Mouse (Mus musculus) left cerebral cortex, adult 11 months (tissue): ENCODE measurements around the gene Dab2.

Experiments used
- DNase-seq: peaks from one replicate; pipeline ENCODE4 v3.0.0; 2022; ENCODE audit warnings: low spot score

The Dab2 gene

GRCm38 (mm10) chr15:6468845-6469244 lies 169.3 kb downstream of the Dab2 start:
- DNase-seq = no peak

DNA sequence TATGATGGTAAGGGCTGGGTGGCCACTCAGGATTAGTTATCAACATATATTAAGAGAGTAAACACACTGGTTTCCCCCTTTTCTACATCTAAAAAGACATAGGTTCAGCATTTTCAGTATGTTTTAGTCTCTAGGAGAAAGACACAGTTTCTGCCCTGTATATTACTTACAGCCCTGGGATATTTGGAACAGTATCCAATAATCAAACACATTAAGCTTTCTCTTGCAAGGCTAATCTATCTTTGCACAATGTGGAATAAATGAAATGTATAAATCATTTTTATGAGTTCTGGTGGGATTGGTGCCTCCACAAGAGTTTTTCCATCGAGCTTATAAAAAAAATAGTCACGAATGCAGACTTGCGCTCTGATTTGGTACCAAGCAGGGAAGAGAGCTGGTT lies 169.8 kb downstream of the Dab2 start:
- no peak for DNase-seq

- no peak for DNase-seq
Measured at GRCm38 (mm10) chr15:6483561-6483960, 184.0 kb downstream of the Dab2 start.
